Mouse (Mus musculus): ENCODE measurements around the gene Pcyt2.

DNA sequence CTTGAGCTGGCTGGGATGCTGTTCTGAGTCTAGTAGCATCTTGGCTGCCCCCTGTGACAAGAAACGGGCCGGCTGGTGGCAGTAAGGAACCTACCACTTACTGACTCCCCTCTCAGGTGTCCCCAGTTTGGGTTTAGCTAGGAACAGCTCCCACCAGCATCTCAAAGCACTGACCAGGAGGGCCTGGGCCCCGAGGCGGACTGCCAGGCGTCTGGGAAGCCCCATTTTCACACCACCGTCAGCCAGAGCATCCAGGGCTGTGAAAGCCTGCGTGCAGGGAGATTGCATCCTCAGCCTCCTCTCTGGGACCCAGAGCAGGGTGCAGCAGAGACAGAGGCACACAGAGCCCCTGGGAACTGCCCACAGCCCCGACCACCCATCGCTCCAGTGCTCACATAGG, 23.5 kb upstream of the Pcyt2 start:
- TF ChIP-seq CTCF (IDR thresholded peaks at IDR 0.05; ENCODE audit: low read depth) (no peak), EP300 (IDR thresholded peaks at IDR 0.05; ENCODE audit: low read depth) (no peak)
